Mouse (Mus musculus): ENCODE results near the gene Ip6k2. TPM values are rescaled to one million over a fixed set of nuclear protein-coding genes. Genes with fewer than 3 reads are reported as not detected.

Ip6k2 gene
- 123 TPM for polyA plus RNA-seq (2014; fragmentation: Illumina TruSeq; extraction: RNeasy Lipid Tissue Mini Kit (QIAGEN cat#74804); ENCODE audit: low read depth, low replicate concordance)

GRCm38 (mm10) chr9:108783548-108784463 lies at the start of gene Ip6k2:
TSS of gene Ip6k2 (plus strand) at chr9:108783796.

GRCm38 (mm10) chr9:108808163-108808665 lies 24.6 kb downstream of the Ip6k2 start, which contains the start of gene Nckipsd:
TSS of gene Nckipsd (plus strand) at chr9:108808368.

GRCm38 (mm10) chr9:108825820-108826699 lies 42.5 kb downstream of the Ip6k2 start, which contains the start of gene Celsr3:
TSS of gene Celsr3 (plus strand) at chr9:108826320.

GRCm38 (mm10) chr9:108852976-108853375 lies 69.4 kb downstream of the Ip6k2 start, which contains the start of gene Slc26a6:
TSS of gene Slc26a6 (plus strand) at chr9:108853283.

Other genes starting within 250 kb of the Ip6k2 start
- 20.3 TPM for gene Impdh2, start 223.5 kb upstream of the Ip6k2 start, polyA plus RNA-seq (2014; fragmentation: Illumina TruSeq; extraction: RNeasy Lipid Tissue Mini Kit (QIAGEN cat#74804); ENCODE audit: low read depth, low replicate concordance)
- 3.4 TPM for gene Ndufaf3, start 216.4 kb upstream of the Ip6k2 start, polyA plus RNA-seq (2014; fragmentation: Illumina TruSeq; extraction: RNeasy Lipid Tissue Mini Kit (QIAGEN cat#74804); ENCODE audit: low read depth, low replicate concordance)
- gene Dalrd3, start 213.9 kb upstream of the Ip6k2 start, polyA plus RNA-seq (2014; fragmentation: Illumina TruSeq; extraction: RNeasy Lipid Tissue Mini Kit (QIAGEN cat#74804); ENCODE audit: low read depth, low replicate concordance), result 5.1 TPM
- 0.93 TPM for gene Wdr6, start 205.1 kb upstream of the Ip6k2 start, polyA plus RNA-seq (2014; fragmentation: Illumina TruSeq; extraction: RNeasy Lipid Tissue Mini Kit (QIAGEN cat#74804); ENCODE audit: low read depth, low replicate concordance)
- not detected for gene P4htm, start 186.1 kb upstream of the Ip6k2 start, polyA plus RNA-seq (2014; fragmentation: Illumina TruSeq; extraction: RNeasy Lipid Tissue Mini Kit (QIAGEN cat#74804); ENCODE audit: low read depth, low replicate concordance)
- 23.0 TPM for gene Arih2, start 134.4 kb upstream of the Ip6k2 start, polyA plus RNA-seq (2014; fragmentation: Illumina TruSeq; extraction: RNeasy Lipid Tissue Mini Kit (QIAGEN cat#74804); ENCODE audit: low read depth, low replicate concordance)
- 136 TPM for gene Slc25a20, start 121.7 kb upstream of the Ip6k2 start, polyA plus RNA-seq (2014; fragmentation: Illumina TruSeq; extraction: RNeasy Lipid Tissue Mini Kit (QIAGEN cat#74804); ENCODE audit: low read depth, low replicate concordance)
- gene Prkar2a, start 94.5 kb upstream of the Ip6k2 start, polyA plus RNA-seq (2014; fragmentation: Illumina TruSeq; extraction: RNeasy Lipid Tissue Mini Kit (QIAGEN cat#74804); ENCODE audit: low read depth, low replicate concordance), result 73.3 TPM
- not detected for gene Nckipsd, start 24.6 kb downstream of the Ip6k2 start, polyA plus RNA-seq (2014; fragmentation: Illumina TruSeq; extraction: RNeasy Lipid Tissue Mini Kit (QIAGEN cat#74804); ENCODE audit: low read depth, low replicate concordance)
- gene Celsr3, start 42.5 kb downstream of the Ip6k2 start, polyA plus RNA-seq (2014; fragmentation: Illumina TruSeq; extraction: RNeasy Lipid Tissue Mini Kit (QIAGEN cat#74804); ENCODE audit: low read depth, low replicate concordance), result not detected
- gene Slc26a6, start 69.5 kb downstream of the Ip6k2 start, polyA plus RNA-seq (2014; fragmentation: Illumina TruSeq; extraction: RNeasy Lipid Tissue Mini Kit (QIAGEN cat#74804); ENCODE audit: low read depth, low replicate concordance), result 0.26 TPM
- not detected for gene Tmem89, start 130.8 kb downstream of the Ip6k2 start, polyA plus RNA-seq (2014; fragmentation: Illumina TruSeq; extraction: RNeasy Lipid Tissue Mini Kit (QIAGEN cat#74804); ENCODE audit: low read depth, low replicate concordance)
- 86.8 TPM for gene Uqcrc1, start 152.8 kb downstream of the Ip6k2 start, polyA plus RNA-seq (2014; fragmentation: Illumina TruSeq; extraction: RNeasy Lipid Tissue Mini Kit (QIAGEN cat#74804); ENCODE audit: low read depth, low replicate concordance)
- not detected for gene Col7a1, start 169.8 kb downstream of the Ip6k2 start, polyA plus RNA-seq (2014; fragmentation: Illumina TruSeq; extraction: RNeasy Lipid Tissue Mini Kit (QIAGEN cat#74804); ENCODE audit: low read depth, low replicate concordance)
- not detected for gene Ucn2, start 202.2 kb downstream of the Ip6k2 start, polyA plus RNA-seq (2014; fragmentation: Illumina TruSeq; extraction: RNeasy Lipid Tissue Mini Kit (QIAGEN cat#74804); ENCODE audit: low read depth, low replicate concordance)
- not detected for gene Pfkfb4, start 208.0 kb downstream of the Ip6k2 start, polyA plus RNA-seq (2014; fragmentation: Illumina TruSeq; extraction: RNeasy Lipid Tissue Mini Kit (QIAGEN cat#74804); ENCODE audit: low read depth, low replicate concordance)